Mouse (Mus musculus): ENCODE measurements around the gene Col1a1. TPM values are rescaled to one million over a fixed set of nuclear protein-coding genes. Genes with fewer than 3 reads are reported as not detected.

Gene Col1a1
- polyA plus RNA-seq, 1 experiment from 2014 or later, result 353 TPM

DNA sequence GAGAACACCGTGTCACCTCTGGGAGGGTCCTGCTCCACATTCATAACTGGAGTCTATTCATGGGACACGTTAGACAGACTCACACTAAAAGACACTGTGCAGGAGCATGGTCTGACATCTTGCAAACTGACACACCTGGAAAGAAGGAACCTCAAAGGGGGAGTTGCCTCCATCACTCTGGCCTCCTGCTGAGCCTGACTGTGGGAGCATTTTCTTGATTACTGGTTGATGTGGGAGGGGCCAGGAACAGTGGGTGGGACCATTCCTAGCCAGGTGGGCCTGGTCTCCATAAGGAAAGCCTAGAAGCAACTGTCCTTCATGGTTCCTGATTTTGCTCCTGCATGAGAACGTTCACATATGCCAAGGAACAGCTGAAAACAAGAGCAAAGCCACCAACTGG, 23.5 kb upstream of the Col1a1 start:
- Histone ChIP-seq H3K36me3 (ENCODE audit: insufficient read depth, low read length) (no peaks in the 10 kb centered on the region), H3K27ac (no peak overlapping the region), H3K9me3 (replicated peaks; ENCODE audit: low read length) (no peaks in the 10 kb centered on the region), H3K4me2 (ENCODE audit: low read length) (no peak overlapping the region), H3K9ac (ENCODE audit: low read depth, low read length) (no peak overlapping the region), H3K27me3 (ENCODE audit: insufficient read depth, low read length) (no peaks in the 10 kb centered on the region), H3K4me3 (replicated peaks; ENCODE audit: low read depth, low read length) (no peak overlapping the region), H3K4me1 (replicated peaks; ENCODE audit: insufficient read depth, low read length) (no peaks in the 10 kb centered on the region)
- ATAC-seq (replicated peaks; ENCODE audit: low FRiP score, low read depth), result no peak
- 62% methylated on average over 3 of the region's 3 CpGs for WGBS
- no peak for TF ChIP-seq CTCF (IDR thresholded peaks at IDR 0.05; ENCODE audit: low read depth)
- DNase-seq (ENCODE audit: low spot score), result no peak

DNA sequence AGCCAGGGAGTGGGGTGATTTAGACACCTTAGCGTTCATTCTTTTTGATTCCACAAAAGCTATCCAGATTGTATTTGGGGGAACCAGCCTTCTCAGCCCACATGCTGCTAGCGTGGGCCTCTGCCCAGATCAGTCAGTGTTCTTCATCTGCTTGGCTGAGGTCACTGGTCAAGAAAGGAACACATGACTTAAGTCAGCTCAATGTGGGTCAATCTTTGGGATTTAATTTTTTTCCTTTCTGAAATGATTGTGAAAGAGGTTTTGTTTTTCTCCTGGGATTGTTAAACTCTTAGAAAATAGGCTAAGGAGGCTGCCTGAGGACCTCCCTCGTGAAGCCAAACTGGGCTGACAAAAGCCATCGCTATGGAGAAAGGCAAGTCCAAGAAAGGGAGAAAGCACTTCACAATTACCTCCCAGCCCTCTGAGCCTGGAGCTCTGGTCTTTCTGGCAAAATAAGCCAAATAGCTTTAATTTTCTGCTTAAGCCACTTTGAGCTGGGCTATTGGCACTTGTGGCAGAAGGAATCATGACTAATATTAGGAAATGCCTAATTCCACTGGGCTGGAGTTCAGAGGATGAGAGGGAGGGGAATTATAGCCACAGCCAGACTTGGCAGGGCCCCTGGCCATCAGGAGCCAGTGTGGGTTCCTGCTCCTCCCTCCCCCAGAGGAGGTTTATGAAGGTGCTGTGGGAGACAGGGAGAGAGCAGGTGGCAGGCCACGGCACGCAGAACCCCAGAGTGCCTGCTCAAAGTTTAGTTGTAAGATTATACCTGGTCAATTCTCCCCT, 22.5 kb upstream of the Col1a1 start:
- H3K9me3 ChIP-seq (replicated peaks; ENCODE audit: low read length), result no peaks in the 10 kb centered on the region
- no peaks in the 10 kb centered on the region for H3K27me3 ChIP-seq (ENCODE audit: insufficient read depth, low read length)
- no peaks in the 10 kb centered on the region for H3K36me3 ChIP-seq (ENCODE audit: insufficient read depth, low read length)
- ATAC-seq (replicated peaks; ENCODE audit: low FRiP score, low read depth), result no peak
- H3K4me1 ChIP-seq (replicated peaks; ENCODE audit: insufficient read depth, low read length), result no peaks in the 10 kb centered on the region
- H3K4me2 ChIP-seq (ENCODE audit: low read length), result no peak overlapping the region
- H3K27ac ChIP-seq, result no peak overlapping the region
- H3K9ac ChIP-seq (ENCODE audit: low read depth, low read length), result no peak overlapping the region
- WGBS, result 67% methylated on average over 6 of the region's 6 CpGs
- DNase-seq (ENCODE audit: low spot score), result no peak
- TF ChIP-seq CTCF (IDR thresholded peaks at IDR 0.05; ENCODE audit: low read depth), result no peak
- H3K4me3 ChIP-seq (replicated peaks; ENCODE audit: low read depth, low read length), result no peak overlapping the region

DNA sequence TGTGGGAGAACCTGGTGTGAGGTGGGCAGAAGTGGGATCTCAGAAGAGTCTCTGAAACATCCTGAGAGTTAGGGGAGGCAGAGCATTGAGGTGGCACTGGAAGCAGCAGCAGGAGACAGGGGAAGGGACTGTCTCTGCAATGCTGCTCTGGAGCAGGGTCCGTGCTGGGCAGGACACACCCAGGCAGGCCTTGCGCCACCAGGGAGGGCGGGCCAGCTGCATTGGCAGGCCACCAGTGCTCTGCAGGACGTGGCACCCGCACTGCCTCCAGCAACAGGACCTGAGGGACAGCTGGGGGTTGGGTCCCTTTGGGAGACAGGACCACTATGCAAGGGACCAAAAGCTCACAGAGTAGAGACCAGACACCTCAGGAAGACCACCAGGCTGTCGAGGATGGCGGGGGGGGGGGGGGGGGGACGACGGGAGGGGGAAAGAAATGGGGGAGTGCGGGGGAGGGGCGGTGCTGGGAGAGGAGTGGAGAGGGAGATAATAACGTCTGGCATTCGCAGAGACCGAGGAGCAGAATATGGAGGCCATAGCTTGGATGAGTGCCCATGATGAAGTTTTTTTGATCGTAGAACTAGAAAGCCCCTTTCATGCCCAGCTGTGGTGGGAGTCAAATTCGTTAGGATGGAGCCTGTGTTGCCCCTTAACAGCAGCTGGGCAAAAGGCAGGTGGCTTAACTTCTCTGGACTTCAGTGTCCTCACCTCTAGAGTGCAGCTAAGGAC, 20.2 kb upstream of the Col1a1 start:
- WGBS, result 26% methylated on average over 12 of the region's 16 CpGs
- H3K4me1 ChIP-seq (replicated peaks; ENCODE audit: insufficient read depth, low read length), result no peaks in the 10 kb centered on the region
- H3K27me3 ChIP-seq (ENCODE audit: insufficient read depth, low read length), result no peaks in the 10 kb centered on the region
- no peak overlapping the region for H3K9ac ChIP-seq (ENCODE audit: low read depth, low read length)
- ATAC-seq (replicated peaks; ENCODE audit: low FRiP score, low read depth) (no peak), DNase-seq (ENCODE audit: low spot score) (no peak)
- H3K36me3 ChIP-seq (ENCODE audit: insufficient read depth, low read length), result no peaks in the 10 kb centered on the region
- no peaks in the 10 kb centered on the region for H3K9me3 ChIP-seq (replicated peaks; ENCODE audit: low read length)
- TF ChIP-seq CTCF (IDR thresholded peaks at IDR 0.05; ENCODE audit: low read depth), result no peak
- H3K4me3 ChIP-seq (replicated peaks; ENCODE audit: low read depth, low read length), result no peak overlapping the region
- no peak overlapping the region for H3K27ac ChIP-seq
- no peak overlapping the region for H3K4me2 ChIP-seq (ENCODE audit: low read length)

DNA sequence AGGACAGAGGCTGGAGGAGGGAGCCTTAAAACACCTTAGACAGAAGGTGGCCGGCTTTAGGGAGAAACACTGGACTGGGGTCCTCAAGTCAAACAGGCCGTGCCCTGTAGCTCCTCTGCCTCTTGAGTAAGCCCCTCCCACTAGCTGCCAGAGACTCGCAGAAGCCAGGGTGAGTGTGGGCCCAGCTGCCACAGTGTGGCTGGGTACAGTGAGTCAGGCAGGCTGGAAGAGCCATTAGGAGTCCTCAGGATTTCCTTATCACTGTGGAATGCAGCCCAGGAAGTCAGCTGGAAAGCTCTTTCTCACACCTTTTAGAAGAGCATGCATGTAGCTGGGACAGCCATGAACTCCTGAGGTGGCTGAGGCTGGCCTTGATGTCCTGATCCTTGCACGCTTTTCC, 19.5 kb upstream of the Col1a1 start:
- H3K9ac ChIP-seq (ENCODE audit: low read depth, low read length), result no peak overlapping the region
- H3K27me3 ChIP-seq (ENCODE audit: insufficient read depth, low read length), result no peaks in the 10 kb centered on the region
- no peak overlapping the region for H3K27ac ChIP-seq
- TF ChIP-seq CTCF (IDR thresholded peaks at IDR 0.05; ENCODE audit: low read depth), result no peak
- WGBS, result 36% methylated on average over 4 of the region's 4 CpGs
- H3K4me3 ChIP-seq (replicated peaks; ENCODE audit: low read depth, low read length), result no peak overlapping the region
- no peaks in the 10 kb centered on the region for H3K9me3 ChIP-seq (replicated peaks; ENCODE audit: low read length)
- DNase-seq (ENCODE audit: low spot score) (no peak), ATAC-seq (replicated peaks; ENCODE audit: low FRiP score, low read depth) (peak; percentile 46; the same call in 1 of the 2 replicates)
- H3K36me3 ChIP-seq (ENCODE audit: insufficient read depth, low read length), result no peaks in the 10 kb centered on the region
- no peak overlapping the region for H3K4me2 ChIP-seq (ENCODE audit: low read length)
- no peaks in the 10 kb centered on the region for H3K4me1 ChIP-seq (replicated peaks; ENCODE audit: insufficient read depth, low read length)

DNA sequence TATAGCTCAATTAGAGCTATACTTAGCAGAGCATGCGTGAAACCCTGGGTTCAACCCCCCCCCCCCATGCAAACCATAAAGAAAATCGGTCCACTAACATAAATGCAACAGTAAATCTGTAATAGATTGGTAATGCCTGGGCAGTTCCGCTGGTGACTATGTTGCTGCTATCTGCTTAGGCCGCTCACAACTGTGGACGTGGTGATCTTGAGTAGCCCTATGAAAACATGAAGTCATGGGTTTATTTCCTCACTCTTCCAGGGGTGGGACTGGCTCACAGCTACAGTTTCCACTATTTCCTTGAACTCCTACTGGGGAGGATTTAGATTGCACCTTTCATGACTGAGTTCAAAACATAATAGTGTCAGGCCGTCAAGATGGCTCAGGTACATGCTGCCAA, 18.3 kb upstream of the Col1a1 start:
- H3K4me3 ChIP-seq (replicated peaks; ENCODE audit: low read depth, low read length), result no peak overlapping the region
- H3K4me2 ChIP-seq (ENCODE audit: low read length), result no peak overlapping the region
- ATAC-seq (replicated peaks; ENCODE audit: low FRiP score, low read depth), result no peak; the same call in 1 of the 2 replicates
- TF ChIP-seq CTCF (IDR thresholded peaks at IDR 0.05; ENCODE audit: low read depth), result no peak
- WGBS, result 64% methylated on average over 6 of the region's 6 CpGs
- no peaks in the 10 kb centered on the region for H3K36me3 ChIP-seq (ENCODE audit: insufficient read depth, low read length)
- H3K9ac ChIP-seq (ENCODE audit: low read depth, low read length), result no peak overlapping the region
- H3K4me1 ChIP-seq (replicated peaks; ENCODE audit: insufficient read depth, low read length), result no peaks in the 10 kb centered on the region
- no peak overlapping the region for H3K27ac ChIP-seq
- DNase-seq (ENCODE audit: low spot score), result no peak
- H3K9me3 ChIP-seq (replicated peaks; ENCODE audit: low read length), result no peaks in the 10 kb centered on the region
- H3K27me3 ChIP-seq (ENCODE audit: insufficient read depth, low read length), result no peaks in the 10 kb centered on the region

DNA sequence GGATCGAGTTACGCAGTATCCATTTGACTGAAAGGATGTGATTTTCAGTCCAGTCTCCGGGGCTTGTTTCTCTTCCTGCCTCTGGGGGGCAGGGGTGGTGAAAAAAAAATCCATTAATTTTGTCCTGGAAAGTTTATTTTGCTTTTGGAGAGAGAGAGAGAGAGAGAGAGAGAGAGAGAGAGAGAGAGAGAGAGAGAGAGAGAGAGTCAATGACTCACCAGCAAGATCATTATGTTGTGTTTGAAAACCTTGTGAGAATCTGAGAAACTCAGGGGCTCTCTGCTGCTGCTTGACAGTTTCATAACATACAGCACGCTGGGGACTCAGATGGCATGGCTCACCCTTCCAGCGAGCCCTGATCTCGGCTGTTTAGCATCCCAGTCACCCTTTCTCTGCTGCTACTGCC, 15.0 kb upstream of the Col1a1 start:
- Histone ChIP-seq H3K4me2 (ENCODE audit: low read length) (no peak overlapping the region), H3K27ac (0 out of 2 replicates have a peak overlapping the region, but pooled peaks have one; percentile 28), H3K9me3 (replicated peaks; ENCODE audit: low read length) (no peaks in the 10 kb centered on the region), H3K36me3 (ENCODE audit: insufficient read depth, low read length) (no peaks in the 10 kb centered on the region), H3K4me3 (replicated peaks; ENCODE audit: low read depth, low read length) (no peak overlapping the region), H3K9ac (ENCODE audit: low read depth, low read length) (no peak overlapping the region), H3K27me3 (ENCODE audit: insufficient read depth, low read length) (no peaks in the 10 kb centered on the region), H3K4me1 (replicated peaks; ENCODE audit: insufficient read depth, low read length) (no peaks in the 10 kb centered on the region)
- DNase-seq (ENCODE audit: low spot score) (peak; percentile 58), ATAC-seq (replicated peaks; ENCODE audit: low FRiP score, low read depth) (no peak)
- no peak for TF ChIP-seq CTCF (IDR thresholded peaks at IDR 0.05; ENCODE audit: low read depth)
- WGBS, result 14% methylated on average over 6 of the region's 6 CpGs
